Mouse (Mus musculus) forebrain, embryonic 15.5 days (tissue): ENCODE data around the gene Wdr95. TPM values are rescaled to one million over a fixed set of nuclear protein-coding genes. Genes with fewer than 3 reads are reported as not detected.
A peak's percentile ranks its signal among the peaks of the same experiment; 100 is the strongest.

Experiments used
- ATAC-seq: fragments of 200-750 bp; cut with Nextera tagmentation; replicated peaks from 2 replicates; pipeline ENCODE4 v1.8.0; 2017; ENCODE audit warnings: mild to moderate bottlenecking, moderate TSS enrichment, moderate library complexity
- H3K27ac ChIP-seq: fragments of 300-500 bp; sonication (generic); replicated peaks from 2 replicates; pipeline ENCODE4 v1.5.1; 2015; ENCODE audit warnings: mild to moderate bottlenecking, inconsistent platforms
- H3K27me3 ChIP-seq: fragments of 300-500 bp; sonication (generic); 2 replicates; pipeline ENCODE4 v1.6.1; 2015; ENCODE audit warnings: inconsistent platforms
- H3K36me3 ChIP-seq: fragments of 300-500 bp; sonication (generic); 2 replicates; pipeline ENCODE4 v1.6.1; 2015; ENCODE audit warnings: mild to moderate bottlenecking, inconsistent platforms
- H3K4me1 ChIP-seq: fragments of 300-500 bp; sonication (generic); 2 replicates; pipeline ENCODE4 v1.6.1; 2015; ENCODE audit warnings: inconsistent platforms
- H3K4me2 ChIP-seq: fragments of 300-500 bp; sonication (generic); replicated peaks from 2 replicates; pipeline ENCODE4 v1.6.1; 2015; ENCODE audit warnings: mild to moderate bottlenecking, inconsistent platforms
- H3K4me3 ChIP-seq: fragments of 300-500 bp; sonication (generic); 2 replicates; pipeline ENCODE4 v1.5.1; 2015; ENCODE audit warnings: mild to moderate bottlenecking, inconsistent platforms
- H3K9ac ChIP-seq: fragments of 300-500 bp; sonication (generic); replicated peaks from 2 replicates; pipeline ENCODE4 v1.6.1; 2015; ENCODE audit warnings: mild to moderate bottlenecking, inconsistent platforms
- H3K9me3 ChIP-seq: fragments of 300-500 bp; sonication (generic); 2 replicates; pipeline ENCODE4 v1.6.1; 2016; ENCODE audit warnings: inconsistent platforms
- WGBS: fragments of 180-500 bp; shearing (Covaris S2); methylation state at CpG from one replicate; pipeline ENCODE4 v1.1.7; 2015; ENCODE audit warnings: mixed read lengths; 5-methylcytosine and 5-hydroxymethylcytosine counted together
- polyA plus RNA-seq: library from polyadenylated mRNA; unstranded; fragments of >200 nt; fragmentation: Nextera tagmentation; extraction: Ambion mirVana; gene quantifications from 2 replicates; pipeline ENCODE4 v1.2.1, GENCODE M21; 2015

Gene Wdr95
- polyA plus RNA-seq, 1 experiment from 2014 or later, result 0.46 TPM

DNA sequence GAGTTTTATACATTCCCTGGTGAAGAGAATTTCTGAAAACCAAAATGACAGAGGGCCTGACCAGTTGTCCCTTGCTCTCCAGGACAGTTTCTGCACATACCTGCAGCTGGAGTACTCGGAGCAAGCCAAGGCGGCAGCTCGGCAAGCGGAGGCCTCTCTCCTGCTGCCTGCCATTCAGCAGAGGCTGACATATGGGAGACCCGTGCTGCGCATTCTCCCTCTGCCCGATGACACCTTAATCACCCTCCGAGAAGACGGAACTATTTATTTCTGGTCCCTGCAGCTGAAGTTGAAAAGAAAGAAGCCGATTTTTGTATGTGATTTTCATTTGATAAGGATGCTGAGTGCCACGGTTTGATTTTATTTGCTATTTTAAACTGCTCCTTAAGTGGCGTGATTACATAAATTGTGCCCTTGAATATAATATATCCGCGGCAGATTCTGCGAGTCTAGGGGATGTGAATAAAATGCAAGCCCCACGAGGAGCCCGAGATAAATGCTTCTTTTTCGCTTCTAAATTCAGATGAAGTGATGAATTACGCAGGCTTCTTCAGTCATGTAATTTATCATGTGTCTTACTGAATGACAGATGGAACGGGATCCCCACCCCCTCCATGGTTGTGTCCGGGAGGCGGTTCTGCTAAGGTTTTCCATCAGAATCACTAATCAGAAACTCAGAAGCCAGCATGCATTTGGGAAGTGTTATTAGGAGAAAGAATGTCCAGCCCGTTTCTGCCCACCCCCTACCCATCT, 24.9 kb upstream of the Wdr95 start:
- Histone ChIP-seq H3K4me3 (0 out of 2 replicates have a peak overlapping the region, but pooled peaks have one; percentile 4), H3K4me1 (peaks cover 26% of the 10 kb centered on the region), H3K9ac (peak overlapping the region; percentile 23), H3K27me3 (no peaks in the 10 kb centered on the region), H3K4me2 (peak overlapping the region; percentile 27), H3K9me3 (no peaks in the 10 kb centered on the region), H3K27ac (peak overlapping the region; percentile 93), H3K36me3 (no peaks in the 10 kb centered on the region)
- peak; percentile 65 for ATAC-seq
- WGBS, result 50% methylated on average over 23 of the region's 23 CpGs

DNA sequence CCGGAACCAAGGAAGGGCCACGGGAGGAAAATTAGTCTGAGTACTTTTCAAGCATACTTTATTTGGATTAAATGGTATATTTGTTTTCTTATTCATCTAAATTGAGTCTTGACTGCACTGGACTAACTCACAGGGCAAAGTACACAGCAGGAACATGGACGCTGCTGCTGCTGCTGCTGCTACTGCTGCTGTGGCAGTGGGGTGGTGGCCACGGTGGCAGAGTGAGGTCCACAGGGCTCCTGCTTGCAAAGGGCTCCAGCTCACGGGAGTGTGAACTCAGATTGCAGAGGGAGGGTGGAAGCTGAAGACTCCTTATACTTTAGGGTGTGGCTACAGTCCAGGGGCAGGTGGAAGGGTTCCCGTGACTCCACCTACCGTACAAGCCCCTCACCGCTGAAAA, 23.5 kb upstream of the Wdr95 start:
- Histone ChIP-seq H3K4me2 (no peak overlapping the region), H3K4me1 (peaks cover 28% of the 10 kb centered on the region), H3K27ac (peak overlapping the region; percentile 20), H3K4me3 (no peak overlapping the region), H3K9ac (no peak overlapping the region), H3K36me3 (no peaks in the 10 kb centered on the region), H3K27me3 (no peaks in the 10 kb centered on the region), H3K9me3 (no peaks in the 10 kb centered on the region)
- ATAC-seq, result no peak
- 87% methylated on average over 8 of the region's 8 CpGs for WGBS

DNA sequence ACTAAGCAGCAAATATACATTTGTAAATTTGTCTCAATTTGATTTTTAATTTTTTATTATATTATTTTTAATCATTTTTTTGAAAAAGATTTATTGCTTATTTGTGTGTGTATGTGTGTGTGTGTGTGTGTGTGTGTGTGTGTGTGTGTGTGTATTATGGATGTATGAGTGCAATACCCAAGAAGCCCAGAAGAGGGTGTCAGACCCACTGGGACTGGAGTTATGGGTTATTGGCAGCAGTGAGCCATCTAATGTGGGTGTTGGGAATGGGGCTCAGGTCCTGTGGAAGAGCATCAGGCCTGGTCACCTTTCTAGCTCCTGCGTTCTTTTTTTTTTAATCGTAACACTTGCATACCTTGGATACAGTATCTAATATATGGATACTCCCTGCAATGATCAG, 22.4 kb upstream of the Wdr95 start:
- Histone ChIP-seq H3K9ac (no peak overlapping the region), H3K27ac (no peak overlapping the region), H3K9me3 (no peaks in the 10 kb centered on the region), H3K27me3 (no peaks in the 10 kb centered on the region), H3K4me2 (no peak overlapping the region), H3K4me1 (peaks cover 34% of the 10 kb centered on the region), H3K36me3 (no peaks in the 10 kb centered on the region), H3K4me3 (no peak overlapping the region)
- ATAC-seq, result no peak
- 98% methylated on average over 2 of the region's 2 CpGs for WGBS

DNA sequence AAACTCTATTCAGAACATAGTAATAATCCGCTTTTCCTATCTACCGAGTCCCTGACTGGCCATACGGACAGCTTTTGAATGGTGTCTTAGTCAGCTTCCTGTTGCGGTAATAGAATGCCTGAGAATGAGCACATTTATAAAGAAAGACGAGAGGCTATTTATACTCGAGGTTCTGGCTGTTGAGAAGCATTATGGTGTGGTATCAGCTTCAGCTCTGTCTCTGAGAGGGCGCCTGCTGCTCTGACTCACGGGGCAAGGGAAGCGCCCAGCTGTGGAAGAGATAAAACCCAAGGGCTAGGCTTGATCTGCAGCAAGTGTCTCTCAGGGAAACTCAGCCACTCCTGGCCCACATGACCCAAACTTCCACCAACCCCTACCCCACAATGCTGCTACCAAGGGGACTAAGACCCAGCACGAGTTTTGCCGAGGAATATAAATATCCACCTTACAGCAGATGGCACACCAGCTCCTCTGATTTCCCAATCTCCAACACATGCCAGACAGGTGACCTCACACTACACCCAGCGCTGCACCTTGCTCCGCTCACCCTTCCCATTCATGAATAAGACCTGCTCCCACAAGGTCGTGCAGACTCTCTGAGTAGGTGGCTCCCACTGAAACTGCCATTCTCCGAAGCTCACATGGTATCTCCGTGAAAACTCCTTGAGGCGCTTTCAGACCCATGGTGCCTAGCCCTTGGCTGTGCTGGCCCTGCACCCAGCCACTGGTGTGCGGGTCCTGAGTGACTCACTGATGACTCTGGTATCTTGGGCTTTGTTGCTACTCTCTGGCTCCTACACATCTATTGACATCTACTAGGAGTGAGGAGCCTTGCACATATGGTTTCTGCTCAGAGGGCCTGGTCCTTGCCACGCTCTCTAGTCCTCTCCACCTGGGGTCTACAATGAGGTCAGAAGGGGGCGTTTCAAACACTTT, 20.1 kb upstream of the Wdr95 start:
- no peak overlapping the region for H3K9ac ChIP-seq
- H3K4me2 ChIP-seq, result no peak overlapping the region
- H3K4me3 ChIP-seq, result no peak overlapping the region
- WGBS, result 83% methylated on average over 20 of the region's 20 CpGs
- no peak overlapping the region for H3K27ac ChIP-seq
- H3K4me1 ChIP-seq, result peaks cover 34% of the 10 kb centered on the region
- no peak for ATAC-seq
- H3K36me3 ChIP-seq, result no peaks in the 10 kb centered on the region
- H3K27me3 ChIP-seq, result no peaks in the 10 kb centered on the region
- no peaks in the 10 kb centered on the region for H3K9me3 ChIP-seq

DNA sequence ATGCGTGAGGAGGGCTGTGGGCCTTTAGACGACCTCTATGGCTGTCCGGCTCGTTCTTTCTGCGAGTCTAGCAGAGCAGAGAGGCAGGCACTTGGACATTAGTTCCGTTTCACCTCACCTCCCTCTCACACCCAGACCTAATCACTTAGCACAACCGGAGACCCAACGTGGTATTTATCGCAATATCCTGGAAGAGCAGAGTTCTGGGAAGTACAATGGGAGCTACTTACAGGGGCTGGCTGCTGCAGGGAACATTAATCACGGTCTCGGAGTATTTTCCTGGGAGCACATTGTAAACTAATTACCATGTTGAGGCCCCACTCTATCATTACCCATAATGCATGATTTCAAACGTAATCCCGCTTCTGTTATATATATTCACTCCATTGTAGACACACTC, 18.2 kb upstream of the Wdr95 start:
- Histone ChIP-seq H3K36me3 (no peaks in the 10 kb centered on the region), H3K27me3 (no peaks in the 10 kb centered on the region), H3K27ac (peak overlapping the region; percentile 14; the same call in 1 of the 2 replicates), H3K9ac (no peak overlapping the region), H3K4me1 (peaks cover 36% of the 10 kb centered on the region), H3K4me3 (no peak overlapping the region), H3K9me3 (no peaks in the 10 kb centered on the region), H3K4me2 (no peak overlapping the region)
- 23% methylated on average over 13 of the region's 13 CpGs for WGBS
- no peak for ATAC-seq

DNA sequence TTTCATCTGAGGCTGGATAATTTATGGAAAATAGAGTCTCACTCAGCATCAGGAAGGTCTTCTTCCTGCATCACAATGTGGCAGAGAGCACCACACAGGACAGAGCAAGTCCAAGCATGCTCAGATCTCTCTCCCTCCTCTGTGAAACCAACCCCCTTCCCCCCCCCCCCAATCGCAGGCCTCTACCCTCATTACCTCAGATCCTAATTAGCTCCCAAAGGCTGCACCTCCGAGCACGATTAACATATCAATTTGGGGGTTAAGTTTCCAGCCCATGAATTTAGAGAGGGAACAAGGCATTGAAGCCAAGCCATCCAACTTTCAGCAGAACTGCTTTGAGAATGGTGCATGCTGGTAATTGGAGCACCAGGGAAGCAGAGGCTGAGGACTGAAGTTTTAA, 15.8 kb upstream of the Wdr95 start:
- H3K4me1 ChIP-seq, result peaks cover 57% of the 10 kb centered on the region
- peak; percentile 54 for ATAC-seq
- H3K4me2 ChIP-seq, result no peak overlapping the region
- no peaks in the 10 kb centered on the region for H3K36me3 ChIP-seq
- H3K27me3 ChIP-seq, result no peaks in the 10 kb centered on the region
- H3K9me3 ChIP-seq, result no peaks in the 10 kb centered on the region
- H3K27ac ChIP-seq, result peak overlapping the region; percentile 85
- WGBS, result 6% methylated on average over 3 of the region's 3 CpGs
- H3K9ac ChIP-seq, result no peak overlapping the region
- no peak overlapping the region for H3K4me3 ChIP-seq

DNA sequence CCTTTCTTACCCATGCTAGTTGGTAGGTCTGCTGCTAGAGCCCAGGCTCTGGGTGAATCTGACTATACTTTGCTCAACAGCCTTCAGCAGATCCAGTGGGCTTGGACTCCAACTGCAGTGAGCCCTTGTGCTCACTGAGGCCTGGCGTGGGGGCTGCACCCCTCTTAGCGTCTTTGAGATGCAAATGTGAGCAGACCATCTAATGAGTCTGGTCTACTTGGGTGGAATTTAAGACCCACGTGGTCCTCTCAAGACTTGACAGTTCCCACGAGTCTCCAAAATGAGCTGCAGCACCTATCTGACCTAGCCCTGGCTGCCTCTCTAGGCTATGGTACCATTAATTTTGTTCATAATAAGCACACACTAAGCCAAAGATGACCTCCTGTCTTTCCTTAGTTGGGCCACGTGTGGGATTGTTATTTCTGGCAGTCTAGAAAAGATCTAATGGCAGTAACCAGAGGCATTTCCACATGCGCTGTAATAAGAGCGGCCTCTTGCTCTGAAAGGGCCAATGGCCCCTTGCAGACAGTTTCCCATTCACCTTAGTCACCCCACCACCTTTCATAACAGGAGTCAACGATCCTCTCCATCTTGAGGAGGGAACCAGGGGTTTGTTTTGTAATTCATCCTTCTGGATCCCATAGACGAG, 14.9 kb upstream of the Wdr95 start:
- Histone ChIP-seq H3K9ac (0 out of 2 replicates have a peak overlapping the region, but pooled peaks have one; percentile 19), H3K27me3 (no peaks in the 10 kb centered on the region), H3K9me3 (no peaks in the 10 kb centered on the region), H3K4me2 (peak overlapping the region; percentile 27), H3K27ac (peak overlapping the region; percentile 85), H3K4me3 (no peak overlapping the region), H3K4me1 (peaks cover 65% of the 10 kb centered on the region), H3K36me3 (no peaks in the 10 kb centered on the region)
- ATAC-seq, result peak; percentile 65
- WGBS, result 5% methylated on average over 9 of the region's 9 CpGs

DNA sequence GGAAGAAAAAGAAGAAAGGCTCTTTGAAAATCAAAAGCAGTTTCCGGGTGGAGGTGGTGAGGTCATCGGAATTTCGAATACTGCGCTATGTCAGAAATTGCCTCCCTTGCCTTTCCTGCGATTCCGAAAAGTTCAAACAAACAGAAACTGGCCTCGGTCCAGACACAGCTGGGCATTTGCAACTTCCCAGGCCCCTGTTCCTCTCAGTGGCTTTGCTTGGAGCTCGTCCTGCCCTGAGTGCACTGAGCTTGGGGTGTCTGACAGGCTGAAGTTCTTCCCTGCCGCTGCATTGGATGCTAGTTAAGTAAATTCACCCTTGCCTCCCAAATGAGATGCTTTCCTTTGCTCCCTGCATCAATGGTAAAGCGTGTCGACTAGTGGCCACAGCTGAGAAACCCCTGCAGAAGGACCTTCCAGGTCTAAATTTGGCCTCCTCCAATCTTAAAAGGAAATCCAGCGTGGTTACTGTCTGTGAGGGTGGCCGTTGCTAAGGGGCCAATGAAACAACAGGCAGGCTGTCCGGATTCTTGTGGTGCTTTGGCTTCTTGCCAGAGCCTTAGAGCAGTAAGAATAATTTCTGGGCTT, 14.3 kb upstream of the Wdr95 start:
- WGBS, result 3% methylated on average over 14 of the region's 14 CpGs
- Histone ChIP-seq H3K4me1 (peaks cover 63% of the 10 kb centered on the region), H3K9ac (0 out of 2 replicates have a peak overlapping the region, but pooled peaks have one; percentile 19)

DNA sequence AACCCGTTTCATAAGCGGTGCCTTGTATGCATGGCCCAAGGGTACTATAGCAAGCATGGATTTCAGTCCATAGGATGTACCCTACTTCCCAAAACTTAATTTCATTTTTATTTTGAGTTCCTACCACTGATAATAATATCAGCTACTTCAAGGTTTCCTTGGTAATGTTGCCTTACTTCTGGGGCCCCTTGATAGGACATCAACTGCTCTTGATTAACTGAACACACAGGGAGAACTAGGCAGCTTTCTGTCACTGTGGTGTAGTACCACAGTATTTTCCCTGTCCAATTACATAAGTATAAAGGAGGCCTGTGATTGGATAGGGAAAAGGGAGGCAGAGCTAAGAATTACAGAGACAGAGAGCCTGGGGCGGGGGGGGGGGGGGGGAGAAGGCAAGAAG, 13.6 kb upstream of the Wdr95 start:
- H3K36me3 ChIP-seq, result no peaks in the 10 kb centered on the region
- WGBS, result 10% methylated on average over 3 of the region's 3 CpGs
- no peak for ATAC-seq
- H3K4me3 ChIP-seq, result no peak overlapping the region
- H3K9me3 ChIP-seq, result no peaks in the 10 kb centered on the region
- H3K4me2 ChIP-seq, result no peak overlapping the region
- H3K27ac ChIP-seq, result peak overlapping the region; percentile 85
- H3K27me3 ChIP-seq, result no peaks in the 10 kb centered on the region
- peaks cover 63% of the 10 kb centered on the region for H3K4me1 ChIP-seq
- no peak overlapping the region for H3K9ac ChIP-seq

More for the DNA sequence above, 14.3 kb upstream of the Wdr95 start:
- H3K4me2 ChIP-seq, result peak overlapping the region; percentile 27
- no peaks in the 10 kb centered on the region for H3K36me3 ChIP-seq
- no peaks in the 10 kb centered on the region for H3K27me3 ChIP-seq
- no peak overlapping the region for H3K4me3 ChIP-seq
- H3K9me3 ChIP-seq, result no peaks in the 10 kb centered on the region
- peak overlapping the region; percentile 85 for H3K27ac ChIP-seq
- peak; percentile 54 for ATAC-seq

DNA sequence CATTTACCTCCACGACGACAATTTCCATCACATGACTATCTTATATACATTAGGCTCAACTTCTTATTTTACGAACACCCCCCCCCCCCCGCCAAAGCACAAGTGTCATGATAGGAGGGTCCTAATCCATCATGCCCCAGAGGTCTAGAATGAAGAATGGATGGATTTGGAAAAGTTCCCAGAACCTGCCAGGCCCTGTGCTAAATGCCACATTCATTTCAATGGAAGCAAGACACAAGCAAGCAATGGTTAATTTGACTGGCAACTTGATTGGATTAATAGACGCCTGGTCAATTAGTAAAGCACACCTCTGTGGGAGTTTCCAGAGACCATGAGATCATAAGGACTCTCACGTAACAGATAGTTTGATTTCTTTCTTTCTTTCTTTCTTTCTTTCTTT, 11.4 kb upstream of the Wdr95 start:
- ATAC-seq, result no peak; the same call in 1 of the 2 replicates
- H3K4me1 ChIP-seq, result peaks cover 60% of the 10 kb centered on the region

DNA sequence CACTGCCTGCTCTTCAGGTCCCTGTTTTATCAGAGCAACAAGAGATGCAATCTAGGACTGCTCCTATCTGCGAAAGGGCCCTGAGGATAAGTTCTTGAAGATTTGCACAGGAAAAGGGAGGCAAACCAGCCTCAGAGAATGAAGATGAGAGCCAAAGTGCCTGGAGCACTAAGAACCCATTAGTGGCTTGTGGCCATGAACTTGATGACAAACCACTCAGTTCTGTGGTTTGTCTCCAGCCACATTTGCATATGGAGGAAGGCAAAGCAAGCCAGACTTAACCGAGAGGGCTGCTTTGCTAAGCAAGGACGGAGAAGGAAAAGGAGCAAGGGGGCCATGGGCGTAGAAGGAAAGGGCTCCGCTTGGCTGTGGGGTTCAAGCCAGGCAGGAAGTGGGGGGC, 7.7 kb upstream of the Wdr95 start:
- H3K4me1 ChIP-seq, result peaks cover 50% of the 10 kb centered on the region
- H3K36me3 ChIP-seq, result no peaks in the 10 kb centered on the region
- no peak overlapping the region for H3K4me2 ChIP-seq
- H3K27ac ChIP-seq, result no peak overlapping the region
- H3K9ac ChIP-seq, result no peak overlapping the region
- no peaks in the 10 kb centered on the region for H3K27me3 ChIP-seq
- no peak overlapping the region for H3K4me3 ChIP-seq
- H3K9me3 ChIP-seq, result no peaks in the 10 kb centered on the region
- WGBS, result 80% methylated on average over 5 of the region's 5 CpGs
- no peak for ATAC-seq

More for the DNA sequence above, 11.4 kb upstream of the Wdr95 start:
- no peaks in the 10 kb centered on the region for H3K27me3 ChIP-seq
- no peak overlapping the region for H3K4me3 ChIP-seq
- peak overlapping the region; percentile 51 for H3K27ac ChIP-seq
- WGBS, result 13% methylated on average over 6 of the region's 6 CpGs
- H3K4me2 ChIP-seq, result no peak overlapping the region
- H3K9me3 ChIP-seq, result no peaks in the 10 kb centered on the region
- H3K9ac ChIP-seq, result no peak overlapping the region
- no peaks in the 10 kb centered on the region for H3K36me3 ChIP-seq
